Mouse (Mus musculus) forebrain, embryonic 15.5 days (tissue): ENCODE results near the gene Grhpr. TPM values are rescaled to one million over a fixed set of nuclear protein-coding genes. Genes with fewer than 3 reads are reported as not detected.
"Not testable (repeated sequence)": the region's sequence is repeated elsewhere in the genome, so short reads cannot be mapped to it uniquely, and the experiment has no call there.

Experiments used
- ATAC-seq: fragments of 200-750 bp; cut with Nextera tagmentation; replicated peaks from 2 replicates; pipeline ENCODE4 v1.8.0; 2017; ENCODE audit warnings: mild to moderate bottlenecking, moderate TSS enrichment, moderate library complexity
- H3K27ac ChIP-seq: fragments of 300-500 bp; sonication (generic); replicated peaks from 2 replicates; pipeline ENCODE4 v1.5.1; 2015; ENCODE audit warnings: mild to moderate bottlenecking, inconsistent platforms
- H3K27me3 ChIP-seq: fragments of 300-500 bp; sonication (generic); 2 replicates; pipeline ENCODE4 v1.6.1; 2015; ENCODE audit warnings: inconsistent platforms
- H3K36me3 ChIP-seq: fragments of 300-500 bp; sonication (generic); 2 replicates; pipeline ENCODE4 v1.6.1; 2015; ENCODE audit warnings: mild to moderate bottlenecking, inconsistent platforms
- H3K4me1 ChIP-seq: fragments of 300-500 bp; sonication (generic); 2 replicates; pipeline ENCODE4 v1.6.1; 2015; ENCODE audit warnings: inconsistent platforms
- H3K4me2 ChIP-seq: fragments of 300-500 bp; sonication (generic); replicated peaks from 2 replicates; pipeline ENCODE4 v1.6.1; 2015; ENCODE audit warnings: mild to moderate bottlenecking, inconsistent platforms
- H3K4me3 ChIP-seq: fragments of 300-500 bp; sonication (generic); 2 replicates; pipeline ENCODE4 v1.5.1; 2015; ENCODE audit warnings: mild to moderate bottlenecking, inconsistent platforms
- H3K9ac ChIP-seq: fragments of 300-500 bp; sonication (generic); replicated peaks from 2 replicates; pipeline ENCODE4 v1.6.1; 2015; ENCODE audit warnings: mild to moderate bottlenecking, inconsistent platforms
- H3K9me3 ChIP-seq: fragments of 300-500 bp; sonication (generic); 2 replicates; pipeline ENCODE4 v1.6.1; 2016; ENCODE audit warnings: inconsistent platforms
- WGBS: fragments of 180-500 bp; shearing (Covaris S2); methylation state at CpG from one replicate; pipeline ENCODE4 v1.1.7; 2015; ENCODE audit warnings: mixed read lengths; 5-methylcytosine and 5-hydroxymethylcytosine counted together
- polyA plus RNA-seq: library from polyadenylated mRNA; unstranded; fragments of >200 nt; fragmentation: Nextera tagmentation; extraction: Ambion mirVana; gene quantifications from 2 replicates; pipeline ENCODE4 v1.2.1, GENCODE M21; 2015

Grhpr gene
- polyA plus RNA-seq, result 20.7 and 21.1 TPM in 2 replicates

- no peaks in the 10 kb centered on the region for H3K9me3 ChIP-seq
- H3K36me3 ChIP-seq, result no peaks in the 10 kb centered on the region
- under 1% methylated on average over 40 of the region's 40 CpGs for WGBS
- peak within 1 kb of the TSS; percentile 89 for H3K4me2 ChIP-seq
- H3K4me1 ChIP-seq, result peaks cover 12% of the 10 kb centered on the region
- peak; percentile 88 for ATAC-seq
- H3K27ac ChIP-seq, result peak within 1 kb of the TSS; percentile 6; the same call in 1 of the 2 replicates
- H3K27me3 ChIP-seq, result no peaks in the 10 kb centered on the region
- H3K4me3 ChIP-seq, result peak within 1 kb of the TSS; percentile 50
- peak within 1 kb of the TSS; percentile 67 for H3K9ac ChIP-seq
These were observed at the start of gene Grhpr for GRCm38 (mm10) chr4:44981280-44981973. Gene Grhpr, plus strand, starts transcription at chr4:44981395.

- no peak overlapping the region for H3K4me2 ChIP-seq
- 84% methylated on average over 6 of the region's 6 CpGs for WGBS
- H3K4me3 ChIP-seq, result no peak overlapping the region
- no peaks in the 10 kb centered on the region for H3K27me3 ChIP-seq
- H3K27ac ChIP-seq, result no peak overlapping the region
- no peaks in the 10 kb centered on the region for H3K9me3 ChIP-seq
- no peak overlapping the region for H3K9ac ChIP-seq
- H3K36me3 ChIP-seq, result peaks cover 30% of the 10 kb centered on the region
- no peaks in the 10 kb centered on the region for H3K4me1 ChIP-seq
- no peak for ATAC-seq
These were observed 49.5 kb upstream of the Grhpr start for GRCm38 (mm10) chr4:44931732-44932131.

- Histone ChIP-seq H3K9me3 (no peaks in the 10 kb centered on the region), H3K27me3 (no peaks in the 10 kb centered on the region), H3K27ac (no peak overlapping the region), H3K9ac (no peak overlapping the region), H3K4me1 (no peaks in the 10 kb centered on the region), H3K4me2 (no peak overlapping the region), H3K4me3 (no peak overlapping the region), H3K36me3 (peaks cover 1% of the 10 kb centered on the region; the same call in 1 of the 2 replicates)
- ATAC-seq, result no peak
- WGBS, result 81% methylated on average over 8 of the region's 8 CpGs
These were observed 42.5 kb upstream of the Grhpr start for GRCm38 (mm10) chr4:44938359-44939340.

- 83% methylated on average over 14 of the region's 14 CpGs for WGBS
- H3K4me2 ChIP-seq, result no peak overlapping the region
- no peak overlapping the region for H3K9ac ChIP-seq
- H3K36me3 ChIP-seq, result no peaks in the 10 kb centered on the region
- H3K27ac ChIP-seq, result no peak overlapping the region
- H3K4me1 ChIP-seq, result no peaks in the 10 kb centered on the region
- H3K4me3 ChIP-seq, result no peak overlapping the region
- no peaks in the 10 kb centered on the region for H3K27me3 ChIP-seq
- no peak for ATAC-seq
- H3K9me3 ChIP-seq, result no peaks in the 10 kb centered on the region
These were observed 41.5 kb upstream of the Grhpr start for GRCm38 (mm10) chr4:44939576-44940249.

- Histone ChIP-seq H3K4me3 (no peak overlapping the region), H3K9ac (no peak overlapping the region), H3K27me3 (no peaks in the 10 kb centered on the region), H3K9me3 (no peaks in the 10 kb centered on the region), H3K4me2 (no peak overlapping the region), H3K36me3 (no peaks in the 10 kb centered on the region), H3K27ac (no peak overlapping the region), H3K4me1 (no peaks in the 10 kb centered on the region)
- WGBS, result 83% methylated on average over 9 of the region's 9 CpGs
- no peak for ATAC-seq
These were observed 40.9 kb upstream of the Grhpr start for GRCm38 (mm10) chr4:44940286-44940685.

GRCm38 (mm10) chr4:44942237-44942636, 39.0 kb upstream of the Grhpr start:
- H3K27ac ChIP-seq, result no peak overlapping the region
- WGBS, result 94% methylated on average over 1 of the region's 1 CpGs
- no peaks in the 10 kb centered on the region for H3K9me3 ChIP-seq
- H3K4me1 ChIP-seq, result no peaks in the 10 kb centered on the region
- H3K4me3 ChIP-seq, result no peak overlapping the region
- no peaks in the 10 kb centered on the region for H3K36me3 ChIP-seq
- no peak overlapping the region for H3K9ac ChIP-seq
- H3K27me3 ChIP-seq, result no peaks in the 10 kb centered on the region
- H3K4me2 ChIP-seq, result no peak overlapping the region
- ATAC-seq, result no peak

- ATAC-seq, result no peak
- WGBS, result 93% methylated on average over 6 of the region's 6 CpGs
- no peaks in the 10 kb centered on the region for H3K4me1 ChIP-seq
- no peaks in the 10 kb centered on the region for H3K9me3 ChIP-seq
- no peak overlapping the region for H3K4me3 ChIP-seq
- no peak overlapping the region for H3K9ac ChIP-seq
- H3K4me2 ChIP-seq, result no peak overlapping the region
- no peak overlapping the region for H3K27ac ChIP-seq
- no peaks in the 10 kb centered on the region for H3K27me3 ChIP-seq
- H3K36me3 ChIP-seq, result no peaks in the 10 kb centered on the region
These were observed 37.7 kb upstream of the Grhpr start for GRCm38 (mm10) chr4:44943480-44943879.

- Histone ChIP-seq H3K36me3 (no peaks in the 10 kb centered on the region), H3K4me1 (no peaks in the 10 kb centered on the region), H3K4me3 (no peak overlapping the region), H3K27ac (no peak overlapping the region), H3K4me2 (no peak overlapping the region), H3K9ac (no peak overlapping the region), H3K27me3 (no peaks in the 10 kb centered on the region), H3K9me3 (no peaks in the 10 kb centered on the region)
- no peak for ATAC-seq
- WGBS, result 75% methylated on average over 10 of the region's 10 CpGs
These were observed 36.6 kb upstream of the Grhpr start for GRCm38 (mm10) chr4:44944426-44945075.

GRCm38 (mm10) chr4:44946126-44946525, 35.1 kb upstream of the Grhpr start:
- WGBS, result 90% methylated on average over 2 of the region's 2 CpGs
- H3K9ac ChIP-seq, H3K4me2 ChIP-seq, H3K4me1 ChIP-seq, H3K9me3 ChIP-seq, H3K36me3 ChIP-seq, H3K27ac ChIP-seq, H3K4me3 ChIP-seq, H3K27me3 ChIP-seq, ATAC-seq: not testable (repeated sequence)

GRCm38 (mm10) chr4:44947464-44947863, 33.7 kb upstream of the Grhpr start:
- no peaks in the 10 kb centered on the region for H3K9me3 ChIP-seq
- WGBS, result 92% methylated on average over 5 of the region's 5 CpGs
- H3K27ac ChIP-seq, result no peak overlapping the region
- no peaks in the 10 kb centered on the region for H3K4me1 ChIP-seq
- no peak for ATAC-seq
- H3K4me3 ChIP-seq, result no peak overlapping the region
- no peaks in the 10 kb centered on the region for H3K27me3 ChIP-seq
- H3K9ac ChIP-seq, result no peak overlapping the region
- no peaks in the 10 kb centered on the region for H3K36me3 ChIP-seq
- H3K4me2 ChIP-seq, result no peak overlapping the region

GRCm38 (mm10) chr4:44948314-44948713, 32.9 kb upstream of the Grhpr start:
- H3K27me3 ChIP-seq, result no peaks in the 10 kb centered on the region
- WGBS, result 92% methylated on average over 1 of the region's 1 CpGs
- no peak overlapping the region for H3K9ac ChIP-seq
- no peaks in the 10 kb centered on the region for H3K36me3 ChIP-seq
- no peak overlapping the region for H3K4me2 ChIP-seq
- H3K27ac ChIP-seq, result no peak overlapping the region
- no peak for ATAC-seq
- H3K4me1 ChIP-seq, result no peaks in the 10 kb centered on the region
- no peak overlapping the region for H3K4me3 ChIP-seq
- H3K9me3 ChIP-seq, result no peaks in the 10 kb centered on the region
